Mouse (Mus musculus) cerebellum, adult 2 months (tissue): Measurements from ENCODE around the gene Gm27179.
"Not testable (repeated sequence)": the region's sequence is repeated elsewhere in the genome, so short reads cannot be mapped to it uniquely, and the experiment has no call there.

Experiments
- CTCF ChIP-seq: fragments of 200-500 bp; IDR thresholded peaks from 2 replicates; pipeline ENCODE4 v1.5.1; 2011; ENCODE audit warnings: low read depth, mild to moderate bottlenecking, control low read depth, low read length, moderate library complexity, borderline replicate concordance; ENCODE audit not compliant: insufficient read depth
- POLR2A ChIP-seq: fragments of 200-500 bp; IDR thresholded peaks from 2 replicates; pipeline ENCODE4 v1.6.1; 2011; ENCODE audit warnings: low read length, control low read depth, borderline replicate concordance; ENCODE audit not compliant: insufficient read depth

DNA sequence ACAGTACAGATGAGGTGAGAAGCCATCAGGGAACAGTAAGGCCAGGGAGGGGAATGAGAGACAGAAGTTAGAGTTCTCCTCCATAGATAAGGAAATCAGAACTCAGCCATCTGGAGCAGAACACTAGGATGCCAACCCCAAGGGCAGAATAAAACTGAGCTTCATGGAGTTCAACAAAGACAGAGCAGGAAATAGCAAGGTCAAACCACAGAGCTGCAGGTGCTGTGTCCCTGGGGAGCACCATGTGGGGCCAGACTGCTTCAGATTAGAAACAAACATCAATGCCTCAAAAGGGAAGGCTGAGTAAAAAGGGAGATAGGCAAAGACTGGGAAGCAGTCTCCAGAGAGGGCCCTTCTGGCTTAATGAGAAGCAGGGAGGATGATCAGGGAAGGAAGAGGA lies 16.1 kb downstream of the Gm27179 start:
- TF ChIP-seq POLR2A, CTCF: not testable (repeated sequence)
